Mouse (Mus musculus) hindbrain, embryonic 15.5 days (tissue): ENCODE results near the gene Akap8l. TPM values are rescaled to one million over a fixed set of nuclear protein-coding genes. Genes with fewer than 3 reads are reported as not detected.

Experiments
- ATAC-seq: fragments of 200-750 bp; cut with Nextera tagmentation; 2 replicates; pipeline ENCODE4 v1.8.0; 2017; ENCODE audit warnings: low read depth, moderate number of reproducible peaks, moderate TSS enrichment; ENCODE audit not compliant: low FRiP score
- H3K27ac ChIP-seq: fragments of 300-500 bp; sonication (generic); replicated peaks from 2 replicates; pipeline ENCODE4 v1.5.1; 2015; ENCODE audit warnings: mild to moderate bottlenecking, inconsistent platforms
- H3K27me3 ChIP-seq: fragments of 300-500 bp; sonication (generic); 2 replicates; pipeline ENCODE4 v1.6.1; 2015; ENCODE audit warnings: control low read depth, inconsistent platforms
- H3K36me3 ChIP-seq: fragments of 300-500 bp; sonication (generic); 2 replicates; pipeline ENCODE4 v1.6.1; 2015; ENCODE audit warnings: control low read depth, inconsistent platforms
- H3K4me1 ChIP-seq: fragments of 300-500 bp; sonication (generic); replicated peaks from 2 replicates; pipeline ENCODE4 v1.6.1; 2015; ENCODE audit warnings: control low read depth, inconsistent platforms
- H3K4me2 ChIP-seq: fragments of 300-500 bp; sonication (generic); 2 replicates; pipeline ENCODE4 v1.6.1; 2015; ENCODE audit warnings: moderate library complexity, mild to moderate bottlenecking, inconsistent platforms
- H3K4me3 ChIP-seq: fragments of 300-500 bp; sonication (generic); 2 replicates; pipeline ENCODE4 v1.5.1; 2015; ENCODE audit warnings: mild to moderate bottlenecking, inconsistent platforms
- H3K9ac ChIP-seq: fragments of 300-500 bp; sonication (generic); 2 replicates; pipeline ENCODE4 v1.6.1; 2015; ENCODE audit warnings: inconsistent platforms
- H3K9me3 ChIP-seq: fragments of 300-500 bp; sonication (generic); 2 replicates; pipeline ENCODE4 v1.6.1; 2016; ENCODE audit warnings: control low read depth, inconsistent platforms
- WGBS: fragments of 180-500 bp; shearing (Covaris S2); methylation state at CpG from one replicate; pipeline ENCODE4 v1.1.7; 2015; 5-methylcytosine and 5-hydroxymethylcytosine counted together
- polyA plus RNA-seq: library from polyadenylated mRNA; unstranded; fragments of >200 nt; fragmentation: Nextera tagmentation; extraction: Ambion mirVana; gene quantifications from 2 replicates; pipeline ENCODE4 v1.2.1, GENCODE M21; 2015

Akap8l gene
- polyA plus RNA-seq, 1 experiment from 2014 or later = 171 TPM

GRCm38 (mm10) chr17:32376475-32376874, 26.1 kb upstream of the Akap8l start:
- H3K4me2 ChIP-seq = no peak overlapping the region
- no peaks in the 10 kb centered on the region for H3K4me1 ChIP-seq
- H3K36me3 ChIP-seq = peaks cover 28% of the 10 kb centered on the region
- H3K4me3 ChIP-seq = no peak overlapping the region
- H3K27ac ChIP-seq = no peak overlapping the region
- H3K9ac ChIP-seq = no peak overlapping the region
- 91% methylated on average over 15 of the region's 15 CpGs for WGBS
- no peaks in the 10 kb centered on the region for H3K9me3 ChIP-seq
- no peaks in the 10 kb centered on the region for H3K27me3 ChIP-seq
- no peak for ATAC-seq

- Histone ChIP-seq H3K4me2 (peak overlapping the region; percentile 38), H3K4me3 (no peak overlapping the region), H3K9me3 (no peaks in the 10 kb centered on the region), H3K4me1 (peaks cover 10% of the 10 kb centered on the region; the same call in 1 of the 2 replicates), H3K9ac (no peak overlapping the region), H3K27me3 (no peaks in the 10 kb centered on the region), H3K36me3 (peaks cover 4% of the 10 kb centered on the region; the same call in 1 of the 2 replicates), H3K27ac (no peak overlapping the region)
- 17% methylated on average over 12 of the region's 17 CpGs for WGBS
- ATAC-seq = no peak
Observed at GRCm38 (mm10) chr17:32368991-32369578, 18.7 kb upstream of the Akap8l start.

GRCm38 (mm10) chr17:32367706-32368105, 17.3 kb upstream of the Akap8l start:
- H3K4me2 ChIP-seq = no peak overlapping the region
- no peak overlapping the region for H3K27ac ChIP-seq
- 91% methylated on average over 11 of the region's 11 CpGs for WGBS
- peaks cover 4% of the 10 kb centered on the region; the same call in 1 of the 2 replicates for H3K36me3 ChIP-seq
- no peak overlapping the region for H3K4me3 ChIP-seq
- H3K9me3 ChIP-seq = no peaks in the 10 kb centered on the region
- no peak overlapping the region for H3K9ac ChIP-seq
- no peaks in the 10 kb centered on the region for H3K27me3 ChIP-seq
- ATAC-seq = no peak
- H3K4me1 ChIP-seq = peaks cover 20% of the 10 kb centered on the region

- H3K27ac ChIP-seq = no peak overlapping the region
- ATAC-seq = no peak
- WGBS = 70% methylated on average over 1 of the region's 1 CpGs
- H3K27me3 ChIP-seq = no peaks in the 10 kb centered on the region
- H3K9me3 ChIP-seq = no peaks in the 10 kb centered on the region
- H3K9ac ChIP-seq = no peak overlapping the region
- no peak overlapping the region for H3K4me2 ChIP-seq
- peaks cover 34% of the 10 kb centered on the region for H3K4me1 ChIP-seq
- H3K4me3 ChIP-seq = no peak overlapping the region
- H3K36me3 ChIP-seq = peaks cover 20% of the 10 kb centered on the region
Observed at GRCm38 (mm10) chr17:32365296-32365695, 14.9 kb upstream of the Akap8l start.

- H3K4me3 ChIP-seq = peak overlapping the region; percentile 82
- peaks cover 24% of the 10 kb centered on the region for H3K36me3 ChIP-seq
- H3K9me3 ChIP-seq = no peaks in the 10 kb centered on the region
- WGBS = 70% methylated on average over 5 of the region's 5 CpGs
- ATAC-seq = peak; percentile 20; the same call in 1 of the 2 replicates
- peaks cover 34% of the 10 kb centered on the region for H3K4me1 ChIP-seq
- no peaks in the 10 kb centered on the region for H3K27me3 ChIP-seq
- peak overlapping the region; percentile 87 for H3K4me2 ChIP-seq
- peak overlapping the region; percentile 78 for H3K27ac ChIP-seq
- H3K9ac ChIP-seq = peak overlapping the region; percentile 74; the same call in 1 of the 2 replicates
Observed at GRCm38 (mm10) chr17:32364850-32365249, 14.4 kb upstream of the Akap8l start.

- under 1% methylated on average over 42 of the region's 47 CpGs for WGBS
- peak; percentile 95 for ATAC-seq
Observed at GRCm38 (mm10) chr17:32364331-32364730, 13.9 kb upstream of the Akap8l start.

GRCm38 (mm10) chr17:32363821-32364301, 13.5 kb upstream of the Akap8l start:
- H3K27ac ChIP-seq = peak overlapping the region; percentile 78
- peak overlapping the region; percentile 87 for H3K4me2 ChIP-seq
- peak; percentile 54 for ATAC-seq
- H3K27me3 ChIP-seq = no peaks in the 10 kb centered on the region
- peaks cover 34% of the 10 kb centered on the region for H3K4me1 ChIP-seq
- peaks cover 34% of the 10 kb centered on the region for H3K36me3 ChIP-seq
- no peaks in the 10 kb centered on the region for H3K9me3 ChIP-seq
- WGBS = under 1% methylated on average over 25 of the region's 50 CpGs
- H3K9ac ChIP-seq = peak overlapping the region; percentile 74
- H3K4me3 ChIP-seq = peak overlapping the region; percentile 82

More at GRCm38 (mm10) chr17:32364331-32364730, 13.9 kb upstream of the Akap8l start:
- no peaks in the 10 kb centered on the region for H3K27me3 ChIP-seq
- no peaks in the 10 kb centered on the region for H3K9me3 ChIP-seq
- H3K27ac ChIP-seq = peak overlapping the region; percentile 78
- peak overlapping the region; percentile 87 for H3K4me2 ChIP-seq
- H3K9ac ChIP-seq = peak overlapping the region; percentile 74
- peak overlapping the region; percentile 82 for H3K4me3 ChIP-seq
- peaks cover 34% of the 10 kb centered on the region for H3K4me1 ChIP-seq
- H3K36me3 ChIP-seq = peaks cover 29% of the 10 kb centered on the region

- Histone ChIP-seq H3K36me3 (peaks cover 46% of the 10 kb centered on the region), H3K4me2 (peak overlapping the region; percentile 87), H3K9me3 (no peaks in the 10 kb centered on the region), H3K27me3 (no peaks in the 10 kb centered on the region), H3K4me1 (peaks cover 34% of the 10 kb centered on the region), H3K4me3 (peak overlapping the region; percentile 82), H3K9ac (no peak overlapping the region), H3K27ac (no peak overlapping the region)
- 84% methylated on average over 4 of the region's 4 CpGs for WGBS
- no peak for ATAC-seq
Observed at GRCm38 (mm10) chr17:32362686-32363085, 12.3 kb upstream of the Akap8l start.

- Histone ChIP-seq H3K9me3 (no peaks in the 10 kb centered on the region), H3K36me3 (peaks cover 69% of the 10 kb centered on the region), H3K9ac (no peak overlapping the region), H3K4me3 (no peak overlapping the region), H3K4me1 (peaks cover 29% of the 10 kb centered on the region), H3K4me2 (no peak overlapping the region), H3K27ac (no peak overlapping the region), H3K27me3 (no peaks in the 10 kb centered on the region)
- WGBS = 91% methylated on average over 18 of the region's 18 CpGs
- ATAC-seq = no peak
Observed at GRCm38 (mm10) chr17:32359928-32360327, 9.5 kb upstream of the Akap8l start.

GRCm38 (mm10) chr17:32358943-32359340, 8.5 kb upstream of the Akap8l start:
- H3K27ac ChIP-seq = no peak overlapping the region
- H3K9me3 ChIP-seq = no peaks in the 10 kb centered on the region
- H3K36me3 ChIP-seq = peaks cover 74% of the 10 kb centered on the region
- H3K27me3 ChIP-seq = no peaks in the 10 kb centered on the region
- no peak for ATAC-seq
- no peak overlapping the region for H3K4me2 ChIP-seq
- no peak overlapping the region for H3K4me3 ChIP-seq
- 96% methylated on average over 6 of the region's 6 CpGs for WGBS
- H3K9ac ChIP-seq = no peak overlapping the region
- H3K4me1 ChIP-seq = peaks cover 34% of the 10 kb centered on the region

- H3K9me3 ChIP-seq = no peaks in the 10 kb centered on the region
- no peak for ATAC-seq
- 96% methylated on average over 7 of the region's 7 CpGs for WGBS
Observed at GRCm38 (mm10) chr17:32358192-32358942, 8.0 kb upstream of the Akap8l start.

More at GRCm38 (mm10) chr17:32358192-32358942, 8.0 kb upstream of the Akap8l start:
- H3K27ac ChIP-seq = no peak overlapping the region
- no peak overlapping the region for H3K4me3 ChIP-seq
- no peaks in the 10 kb centered on the region for H3K27me3 ChIP-seq
- no peak overlapping the region for H3K4me2 ChIP-seq
- H3K9ac ChIP-seq = no peak overlapping the region
- peaks cover 74% of the 10 kb centered on the region for H3K36me3 ChIP-seq
- H3K4me1 ChIP-seq = peaks cover 35% of the 10 kb centered on the region
